Mouse (Mus musculus): ENCODE results near the gene Mthfd1.
A peak's percentile ranks its signal among the peaks of the same experiment; 100 is the strongest.

The Mthfd1 gene

GRCm38 (mm10) chr12:76305107-76305506 is 50.0 kb downstream of the Mthfd1 start:
- DNase-seq: peak; percentile 51 to 58

GRCm38 (mm10) chr12:76306852-76307561 is 51.9 kb downstream of the Mthfd1 start:
- peak in 1 of 2 experiments; percentile 32 for DNase-seq

GRCm38 (mm10) chr12:76307964-76308363 is 52.9 kb downstream of the Mthfd1 start:
- peak in 1 of 2 experiments; percentile 32 for DNase-seq

- DNase-seq: no peak
Measured at GRCm38 (mm10) chr12:76308436-76308835, 53.3 kb downstream of the Mthfd1 start.

- DNase-seq: no peak
Measured at GRCm38 (mm10) chr12:76310007-76310406, 54.9 kb downstream of the Mthfd1 start.

GRCm38 (mm10) chr12:76310633-76311032 is 55.5 kb downstream of the Mthfd1 start:
- DNase-seq: no peak

GRCm38 (mm10) chr12:76311227-76311626 is 56.1 kb downstream of the Mthfd1 start:
- DNase-seq: peak in 1 of 2 experiments; percentile 33

- DNase-seq: no peak
Measured at GRCm38 (mm10) chr12:76311951-76312350, 56.9 kb downstream of the Mthfd1 start.

- DNase-seq: peak; percentile 67 to 70
Measured at GRCm38 (mm10) chr12:76318282-76319212, 63.4 kb downstream of the Mthfd1 start.

- peak; percentile 53 to 57 for DNase-seq
Measured at GRCm38 (mm10) chr12:76324679-76325431, 69.8 kb downstream of the Mthfd1 start, which contains the start of gene Akap5. TSS of gene Akap5 (plus strand) at chr12:76324891.

GRCm38 (mm10) chr12:76326437-76327220 is 71.5 kb downstream of the Mthfd1 start:
- DNase-seq: peak; percentile 54 to 70

GRCm38 (mm10) chr12:76328567-76329354 is 73.7 kb downstream of the Mthfd1 start:
- DNase-seq: no peak

- DNase-seq: no peak
Measured at GRCm38 (mm10) chr12:76333688-76334087, 78.6 kb downstream of the Mthfd1 start.

GRCm38 (mm10) chr12:76335641-76336040 is 80.5 kb downstream of the Mthfd1 start:
- DNase-seq: no peak

- DNase-seq: peak in 1 of 2 experiments; percentile 37
Measured at GRCm38 (mm10) chr12:76336111-76336965, 81.2 kb downstream of the Mthfd1 start.

GRCm38 (mm10) chr12:76341080-76341479 is 86.0 kb downstream of the Mthfd1 start:
- peak in 1 of 2 experiments; percentile 58 for DNase-seq

GRCm38 (mm10) chr12:76345759-76346455 is 90.8 kb downstream of the Mthfd1 start:
- DNase-seq: peak; percentile 40 to 64

GRCm38 (mm10) chr12:76349680-76350220 is 94.7 kb downstream of the Mthfd1 start:
- DNase-seq: no peak

GRCm38 (mm10) chr12:76360868-76361267 is 105.8 kb downstream of the Mthfd1 start:
- no peak for DNase-seq
